Mouse (Mus musculus) heart, postnatal 0 days (tissue): Measurements from ENCODE around the gene Ces2e.

Experiments used
- CTCF ChIP-seq: IDR thresholded peaks from 2 replicates; pipeline ENCODE4 v1.5.1; 2016; ENCODE audit warnings: antibody characterized with exemption, control low read depth, low read depth
- EP300 ChIP-seq: IDR thresholded peaks from 2 replicates; pipeline ENCODE4 v1.6.1; 2016; ENCODE audit warnings: antibody characterized with exemption, low read depth

- TF ChIP-seq CTCF (no peak), EP300 (no peak)
Measured at GRCm38 (mm10) chr8:104927301-104927700, 1.2 kb downstream of the Ces2e start.
